Mouse (Mus musculus): ENCODE measurements around the gene Rnh1.

Rnh1 gene

DNA sequence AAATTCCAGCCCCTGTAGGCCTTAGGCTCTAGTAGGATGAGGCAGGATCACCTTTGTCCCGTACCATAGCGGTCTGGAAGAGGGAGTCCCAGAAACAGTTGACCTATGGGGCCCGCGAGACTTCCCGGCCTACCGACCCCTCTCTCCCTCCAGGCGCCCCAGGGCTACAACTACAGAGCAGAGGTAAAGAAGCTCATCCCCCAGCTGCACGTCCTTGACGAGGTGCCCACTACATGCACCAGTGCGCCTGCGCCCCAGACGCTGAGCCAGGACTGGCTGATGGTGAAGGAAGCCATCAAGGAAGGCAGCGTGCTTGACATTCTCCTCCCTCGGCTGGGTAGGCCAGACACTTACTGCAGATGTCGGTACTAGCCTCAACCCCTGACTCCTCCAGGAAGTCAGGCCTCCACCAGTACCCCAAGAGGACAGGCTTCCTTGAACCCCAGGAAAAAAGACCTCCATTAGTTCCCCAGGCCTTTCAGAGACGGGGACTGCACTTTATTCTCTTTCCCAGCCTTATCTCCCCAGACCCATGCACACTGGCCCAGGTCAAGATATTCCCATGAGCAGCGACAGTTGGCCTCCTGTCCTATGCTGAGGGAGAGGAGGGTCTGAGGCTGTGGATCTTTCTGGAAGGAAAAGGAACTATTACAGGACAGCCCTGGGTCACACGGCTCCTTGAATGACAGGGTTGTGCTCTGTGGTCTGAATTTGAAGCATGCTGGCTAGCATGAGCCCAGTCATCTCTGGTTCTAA, 33.7 kb upstream of the Rnh1 start:
- in situ Hi-C loops (cut with MboI; ENCODE audit: unreplicated experiment in 2 of 2), result no loop called here

DNA sequence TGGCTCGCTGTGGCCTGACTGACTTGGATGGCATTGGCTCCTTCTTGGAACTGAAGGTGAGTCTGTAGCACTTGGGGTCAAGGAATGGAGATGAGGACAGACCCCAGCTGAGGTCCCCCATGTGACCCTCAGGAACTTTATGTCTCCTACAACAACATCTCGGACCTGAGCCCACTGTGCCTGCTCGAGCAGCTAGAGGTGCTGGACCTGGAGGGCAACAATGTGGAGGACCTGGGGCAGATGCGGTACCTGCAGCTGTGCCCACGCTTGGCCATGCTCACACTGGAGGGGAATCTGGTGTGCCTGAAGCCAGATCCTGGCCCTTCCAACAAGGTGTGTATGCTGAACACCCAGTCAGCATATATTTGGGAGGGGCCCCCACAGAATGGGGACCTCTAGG, 32.8 kb upstream of the Rnh1 start:
- in situ Hi-C loops (cut with MboI; ENCODE audit: unreplicated experiment in 2 of 2), result no loop called here

DNA sequence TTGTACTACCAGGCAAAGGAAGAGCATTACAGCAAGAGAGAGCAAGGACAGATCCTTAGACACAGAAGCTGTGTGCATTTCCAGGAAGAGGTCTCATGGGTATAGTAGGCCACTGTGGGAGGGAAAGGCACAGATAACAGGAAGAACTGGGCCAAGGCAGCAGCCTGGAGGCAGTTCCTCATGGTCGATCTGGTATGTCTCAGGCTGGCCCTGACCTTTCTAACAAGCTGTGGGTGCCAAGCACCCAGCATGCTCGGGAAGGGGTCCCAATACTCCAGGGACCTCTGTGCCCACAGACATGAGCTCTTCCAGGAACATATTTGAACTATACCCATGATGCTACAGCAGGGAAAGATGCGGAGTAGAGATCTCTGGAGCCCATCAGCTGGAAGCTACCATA, 31.9 kb upstream of the Rnh1 start:
- in situ Hi-C loops (cut with MboI; ENCODE audit: unreplicated experiment in 2 of 2), result no loop called here

DNA sequence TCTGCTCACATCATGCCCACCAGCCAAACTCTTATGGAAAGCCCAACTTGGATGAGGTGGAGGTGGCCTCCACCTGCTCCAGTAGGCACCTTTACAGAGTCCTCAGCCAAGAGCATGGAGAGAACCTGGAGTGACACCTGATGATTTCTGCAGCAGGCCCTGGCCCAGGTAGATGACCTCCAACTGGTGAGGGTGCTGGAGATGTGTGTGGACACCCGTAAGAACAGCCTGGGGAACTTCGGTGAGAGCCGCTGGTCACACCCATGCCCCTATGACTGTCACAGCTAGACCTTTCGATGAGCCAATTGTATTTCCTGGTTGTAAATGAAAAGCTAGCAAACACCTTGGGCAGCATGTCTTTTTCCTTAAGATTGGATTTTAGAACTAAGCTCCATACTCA, 25.5 kb upstream of the Rnh1 start:
- in situ Hi-C loops (cut with MboI; ENCODE audit: unreplicated experiment in 2 of 2), result loop anchor here in 1 of 2 experiments (25.0 kb wide), 1 partner anchor 236 kb away; the partner anchor contains the start of genes Gm45717, Ifitm1, Ifitm2 and Ifitm5

DNA sequence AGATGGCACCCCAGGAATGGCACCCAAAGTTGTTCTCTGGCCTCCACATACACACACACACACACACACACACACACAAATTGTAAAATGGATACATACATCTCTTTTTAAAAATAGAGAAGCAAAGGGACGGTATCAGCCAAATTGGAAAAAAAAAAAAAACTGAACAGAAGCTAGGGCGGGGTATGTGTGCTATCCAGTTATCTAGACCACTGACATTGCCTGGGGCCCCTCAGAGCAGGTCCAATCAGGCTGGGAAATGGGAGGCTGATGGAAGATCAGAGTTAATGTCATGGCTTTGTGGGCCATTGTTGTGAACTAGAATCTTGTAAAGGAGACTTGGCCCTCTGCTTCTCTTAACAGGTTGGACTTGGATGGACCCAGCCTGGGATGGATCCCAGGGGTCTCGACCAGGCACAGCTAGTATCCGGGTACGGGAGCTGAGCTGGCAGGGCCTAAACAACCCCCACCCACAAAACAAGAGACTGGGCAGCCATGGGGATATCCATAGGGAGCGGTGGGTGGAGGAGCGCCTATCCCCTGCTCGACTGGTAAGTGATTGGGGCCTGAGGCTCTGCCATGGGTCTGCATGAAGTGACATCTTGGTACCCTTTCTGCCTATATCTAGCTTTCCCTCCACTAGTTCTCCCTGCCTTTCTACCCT, 24.1 kb upstream of the Rnh1 start:
- in situ Hi-C loops (cut with MboI; ENCODE audit: unreplicated experiment in 2 of 2), result loop anchor here in 1 of 2 experiments (25.0 kb wide), 1 partner anchor 234 kb away; the partner anchor contains the start of genes Gm45717, Ifitm1, Ifitm2 and Ifitm5

DNA sequence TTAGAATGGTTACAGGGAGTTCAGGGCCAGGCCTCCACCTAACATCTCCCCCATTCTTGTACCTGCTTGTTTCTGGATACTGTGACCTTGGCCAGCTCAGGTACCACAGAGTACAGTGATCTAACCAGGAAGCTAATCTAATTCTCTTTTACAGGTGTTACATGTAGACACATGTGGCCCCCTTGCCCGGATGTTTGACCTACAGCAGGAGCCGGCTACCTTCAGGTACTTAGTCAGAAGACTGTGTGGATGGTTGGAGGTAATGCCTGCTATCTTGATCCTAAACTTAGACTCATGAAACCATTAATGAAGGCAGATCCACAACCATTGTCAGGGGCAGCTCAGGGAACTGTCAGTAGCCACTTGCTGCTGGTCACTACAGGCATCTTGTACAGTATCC, 23.1 kb upstream of the Rnh1 start:
- in situ Hi-C loops (cut with MboI; ENCODE audit: unreplicated experiment in 2 of 2), result loop anchor here in 1 of 2 experiments (25.0 kb wide), 1 partner anchor 233 kb away; the partner anchor contains the start of genes Gm45717, Ifitm1, Ifitm2 and Ifitm5

DNA sequence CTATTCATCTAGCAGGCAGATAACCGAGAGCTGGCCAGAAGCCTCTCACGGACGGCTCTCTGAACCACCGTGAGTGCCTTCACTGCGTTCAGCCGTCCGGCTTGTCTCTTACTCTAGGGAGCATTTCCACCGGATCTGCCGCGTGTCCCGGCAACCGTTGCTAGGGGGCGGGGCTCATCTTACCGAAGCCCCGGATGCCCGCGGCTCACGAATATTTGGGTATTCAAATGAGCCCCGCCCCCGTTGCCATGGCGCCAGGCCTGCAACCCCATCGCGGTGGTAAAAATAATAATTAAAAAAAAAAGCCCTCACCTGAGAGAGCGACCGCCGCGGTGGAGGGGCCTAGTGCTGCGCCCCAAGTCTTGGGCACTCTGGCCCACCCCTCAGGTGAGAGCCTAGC, 22.2 kb upstream of the Rnh1 start:
- in situ Hi-C loops (cut with MboI; ENCODE audit: unreplicated experiment in 2 of 2), result loop anchor here in 1 of 2 experiments (25.0 kb wide), 1 partner anchor 233 kb away; the partner anchor contains the start of genes Gm45717, Ifitm1, Ifitm2 and Ifitm5

DNA sequence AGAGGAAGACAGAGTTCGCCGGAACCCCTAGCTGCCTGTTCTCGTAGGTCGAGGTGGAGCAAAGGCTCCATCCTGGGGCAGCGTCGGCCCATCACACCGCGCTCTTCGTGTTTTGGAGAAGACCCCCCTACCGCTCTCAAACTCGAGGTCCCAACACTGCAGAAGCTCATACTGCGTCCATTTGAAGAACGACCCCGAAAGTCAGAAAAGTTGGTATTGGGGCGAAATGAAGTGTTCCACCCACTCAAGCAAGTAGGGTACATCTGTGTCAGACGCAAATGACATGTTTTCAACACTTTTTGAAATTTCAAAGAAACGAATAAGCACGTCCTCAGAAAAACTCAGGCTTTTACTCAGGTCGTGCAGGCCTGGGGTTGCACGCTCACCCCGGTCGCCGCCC, 21.8 kb upstream of the Rnh1 start:
- in situ Hi-C loops (cut with MboI; ENCODE audit: unreplicated experiment in 2 of 2), result loop anchor here in 1 of 2 experiments (25.0 kb wide), 1 partner anchor 232 kb away; the partner anchor contains the start of genes Gm45717, Ifitm1, Ifitm2 and Ifitm5

DNA sequence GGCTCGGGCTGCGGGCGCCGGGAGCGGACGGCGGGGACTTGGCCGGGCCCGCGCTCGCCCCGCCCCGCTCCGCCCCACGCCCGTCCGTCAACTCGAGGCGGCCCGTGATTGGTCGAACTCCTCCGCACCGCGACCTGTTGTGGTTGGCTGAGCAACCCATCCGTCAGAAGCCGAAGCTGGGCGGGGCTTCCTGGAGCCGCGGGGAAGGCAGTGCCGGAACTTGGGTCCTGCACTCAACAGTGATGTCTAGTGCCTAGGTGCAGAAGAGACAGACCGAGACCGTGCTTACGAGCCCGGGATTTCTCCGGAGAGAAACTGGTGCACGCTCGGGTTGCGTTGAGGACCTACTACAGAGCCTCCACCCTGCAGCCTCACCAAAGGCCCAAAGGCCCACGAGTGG, 21.3 kb upstream of the Rnh1 start, which contains the start of the genes Hras and Lrrc56:
Hras (minus strand) TSS at position 58 of the 400 bp plus-strand sequence.
Lrrc56 (plus strand) TSS at position 210 of the 400 bp plus-strand sequence.
- in situ Hi-C loops (cut with MboI; ENCODE audit: unreplicated experiment in 2 of 2), result loop anchor here in 1 of 2 experiments (25.0 kb wide), 1 partner anchor 232 kb away; the partner anchor contains the start of genes Gm45717, Ifitm1, Ifitm2 and Ifitm5

DNA sequence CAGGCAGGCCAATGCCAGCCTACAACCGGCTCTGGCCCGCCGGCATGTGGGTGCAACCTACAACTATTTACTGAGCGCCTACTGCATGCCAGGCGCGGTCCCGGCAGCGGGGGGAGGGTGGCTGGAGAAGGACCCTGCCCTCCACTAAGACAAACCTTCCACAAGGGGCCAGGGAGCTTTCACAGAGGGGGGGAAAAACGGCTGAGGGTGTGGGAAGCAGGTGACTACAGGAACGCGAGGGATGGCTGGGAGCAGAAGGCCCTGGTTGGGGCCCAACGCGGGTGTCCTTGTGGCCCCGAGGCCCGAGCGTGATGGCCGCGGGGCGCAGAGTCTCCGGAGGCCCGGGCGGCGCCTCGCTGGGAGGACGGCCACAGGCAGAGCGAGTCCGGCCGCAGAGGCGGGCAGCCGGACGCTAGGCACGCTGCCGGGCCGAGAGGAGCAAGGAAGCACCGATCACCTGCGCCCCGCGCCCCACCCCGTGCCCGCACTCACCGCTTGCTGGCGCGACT, 20.7 kb upstream of the Rnh1 start:
- in situ Hi-C loops (cut with MboI; ENCODE audit: unreplicated experiment in 2 of 2), result loop anchor here in 1 of 2 experiments (25.0 kb wide), 1 partner anchor 231 kb away; the partner anchor contains the start of genes Gm45717, Ifitm1, Ifitm2 and Ifitm5

DNA sequence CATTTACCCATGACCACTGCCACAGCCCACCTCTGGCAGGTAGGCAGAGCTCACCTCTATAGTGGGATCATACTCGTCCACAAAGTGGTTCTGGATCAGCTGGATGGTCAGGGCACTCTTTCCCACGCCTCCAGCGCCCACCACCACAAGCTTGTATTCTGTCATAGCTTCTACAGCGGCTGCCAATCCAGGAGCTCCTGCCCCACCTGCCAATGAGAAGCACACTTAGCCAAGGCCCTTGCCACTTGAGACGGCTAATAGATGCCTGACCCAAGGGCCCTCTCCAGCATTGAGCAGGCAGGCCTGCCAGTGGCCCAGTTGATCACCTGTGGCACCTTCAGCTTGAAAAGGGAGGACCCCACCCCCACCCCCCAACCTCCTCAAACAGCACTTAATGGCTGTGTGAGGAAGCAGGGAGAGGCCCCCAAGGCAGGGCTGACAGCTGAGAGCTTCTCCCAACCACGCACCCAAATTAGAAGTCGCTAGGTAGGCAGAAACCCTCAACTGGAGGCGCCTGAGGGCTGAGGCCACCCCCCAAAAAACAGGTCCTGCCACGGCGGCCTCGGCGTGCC, 20.2 kb upstream of the Rnh1 start:
- in situ Hi-C loops (cut with MboI; ENCODE audit: unreplicated experiment in 2 of 2), result loop anchor here in 1 of 2 experiments (25.0 kb wide), 1 partner anchor 231 kb away; the partner anchor contains the start of genes Gm45717, Ifitm1, Ifitm2 and Ifitm5

DNA sequence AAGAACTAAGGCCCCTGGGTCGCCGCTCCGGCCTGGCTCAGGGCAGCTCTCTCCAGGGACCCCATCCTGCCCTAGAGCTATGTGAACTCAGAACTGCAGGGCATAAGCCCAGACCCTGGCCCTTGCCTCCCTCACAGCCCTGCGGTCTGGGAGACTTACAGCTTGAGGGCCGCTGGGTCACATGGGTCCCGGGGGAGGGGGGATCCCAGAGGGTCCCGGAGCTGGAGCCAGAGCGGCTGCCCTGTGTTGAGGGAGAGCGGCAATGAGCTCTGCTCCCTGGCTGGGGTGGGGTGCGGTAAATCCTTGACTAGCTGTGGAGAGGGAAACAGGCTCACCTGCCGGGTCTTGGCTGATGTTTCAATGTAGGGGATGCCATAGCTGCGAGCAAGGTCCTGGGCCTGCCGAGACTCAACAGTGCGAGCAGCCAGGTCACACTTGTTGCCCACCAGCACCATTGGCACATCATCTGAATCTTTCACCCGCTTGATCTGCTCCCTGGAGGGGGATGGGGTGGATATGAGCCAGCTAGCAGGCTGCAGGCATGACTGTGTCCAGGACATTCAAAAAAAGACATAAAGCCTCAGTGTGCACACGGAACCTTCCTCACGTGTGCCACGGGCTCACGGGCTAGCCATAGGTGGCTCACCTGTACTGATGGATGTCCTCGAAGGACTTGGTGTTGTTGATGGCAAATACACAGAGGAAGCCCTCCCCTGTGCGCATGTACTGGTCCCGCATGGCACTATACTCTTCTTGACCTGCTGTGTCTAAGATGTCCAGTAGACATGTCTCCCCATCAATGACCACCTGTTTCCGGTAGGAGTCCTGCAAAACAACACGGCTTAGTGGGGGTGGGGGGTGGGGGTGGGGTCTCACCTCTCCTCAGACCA, 19.4 kb upstream of the Rnh1 start:
- in situ Hi-C loops (cut with MboI; ENCODE audit: unreplicated experiment in 2 of 2), result loop anchor here in 1 of 2 experiments (25.0 kb wide), 1 partner anchor 230 kb away; the partner anchor contains the start of genes Gm45717, Ifitm1, Ifitm2 and Ifitm5

DNA sequence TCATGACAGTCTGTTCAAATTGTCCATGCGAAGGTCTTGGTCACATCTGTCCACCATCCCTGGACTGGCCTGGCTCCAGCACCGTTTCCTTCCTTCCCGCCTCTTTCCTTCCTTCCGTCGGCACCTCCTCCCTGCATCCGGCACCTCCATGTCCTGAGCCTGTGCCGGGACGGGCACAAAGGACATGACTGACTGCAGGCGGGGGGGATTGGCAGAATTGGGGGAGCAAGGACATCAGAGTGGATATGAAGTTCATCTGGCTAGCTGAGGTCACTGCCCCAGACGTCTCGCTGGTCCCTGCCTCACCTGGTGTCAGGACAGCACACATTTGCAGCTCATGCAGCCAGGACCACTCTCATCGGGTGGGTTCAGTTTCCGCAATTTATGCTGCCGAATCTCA, 18.4 kb upstream of the Rnh1 start:
- in situ Hi-C loops (cut with MboI; ENCODE audit: unreplicated experiment in 2 of 2), result loop anchor here in 1 of 2 experiments (25.0 kb wide), 1 partner anchor 229 kb away; the partner anchor contains the start of genes Gm45717, Ifitm1, Ifitm2 and Ifitm5

DNA sequence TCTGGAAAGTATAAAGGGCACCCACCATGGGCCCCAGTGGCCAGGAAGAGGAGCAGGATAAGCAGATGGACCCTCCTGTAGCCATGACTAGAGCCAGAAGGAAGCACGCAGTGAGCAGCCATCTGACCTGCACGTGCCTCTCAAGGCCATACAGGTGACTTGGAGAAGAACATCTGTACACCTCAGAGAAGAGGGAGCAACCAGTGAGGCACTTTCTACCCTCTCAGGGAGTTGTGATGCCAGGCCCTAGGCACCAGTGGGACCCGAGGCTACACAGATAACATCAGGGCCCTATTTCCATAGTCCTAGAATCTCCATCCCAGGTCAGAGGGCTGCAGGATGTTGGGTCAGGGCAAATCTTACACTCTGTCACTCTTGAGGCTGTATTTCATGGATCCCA, 17.6 kb upstream of the Rnh1 start:
- in situ Hi-C loops (cut with MboI; ENCODE audit: unreplicated experiment in 2 of 2), result loop anchor here in 1 of 2 experiments (25.0 kb wide), 1 partner anchor 228 kb away; the partner anchor contains the start of genes Gm45717, Ifitm1, Ifitm2 and Ifitm5

DNA sequence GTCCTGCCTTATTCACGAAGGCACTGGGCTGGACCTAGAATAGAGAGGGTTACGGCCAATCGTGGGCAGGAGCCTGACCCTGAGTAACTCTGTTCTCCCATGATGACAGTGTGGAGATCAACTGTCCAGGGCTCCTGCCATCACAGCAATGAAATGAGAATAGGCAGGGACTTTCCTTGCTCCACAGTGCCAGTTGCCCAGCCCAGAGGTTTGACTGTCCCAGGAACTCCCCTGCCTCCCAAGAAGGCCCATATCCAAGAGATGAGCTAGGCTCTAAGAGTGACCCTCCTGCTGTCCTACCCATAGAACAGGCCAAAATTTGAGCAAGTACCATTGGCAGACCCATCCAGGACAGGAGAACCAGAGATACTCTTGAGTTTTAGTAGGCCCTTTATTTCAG, 16.1 kb upstream of the Rnh1 start:
- in situ Hi-C loops (cut with MboI; ENCODE audit: unreplicated experiment in 2 of 2), result loop anchor here in 1 of 2 experiments (25.0 kb wide), 1 partner anchor 226 kb away; the partner anchor contains the start of genes Gm45717, Ifitm1, Ifitm2 and Ifitm5

DNA sequence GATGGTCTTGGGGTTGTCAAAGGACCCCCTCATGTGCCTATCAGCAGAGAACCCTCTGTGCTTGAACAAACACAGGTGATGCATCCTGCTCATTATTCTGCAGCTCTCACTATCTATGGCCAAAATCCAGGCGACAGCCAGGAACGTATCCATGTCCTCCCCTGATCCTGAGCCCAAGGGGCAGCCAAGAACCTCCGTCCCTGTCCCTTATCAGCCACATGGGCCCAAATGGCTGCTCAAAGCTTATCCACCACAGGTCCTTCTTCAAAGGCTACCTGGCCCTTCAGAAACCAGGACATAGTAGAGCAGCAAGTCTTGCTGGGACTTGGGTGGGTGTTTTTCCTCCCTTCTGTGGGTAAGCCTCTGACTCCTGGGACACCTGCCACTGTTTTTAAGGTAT, 15.5 kb upstream of the Rnh1 start:
- in situ Hi-C loops (cut with MboI; ENCODE audit: unreplicated experiment in 2 of 2), result loop anchor here in 1 of 2 experiments (25.0 kb wide), 1 partner anchor 226 kb away; the partner anchor contains the start of genes Gm45717, Ifitm1, Ifitm2 and Ifitm5

DNA sequence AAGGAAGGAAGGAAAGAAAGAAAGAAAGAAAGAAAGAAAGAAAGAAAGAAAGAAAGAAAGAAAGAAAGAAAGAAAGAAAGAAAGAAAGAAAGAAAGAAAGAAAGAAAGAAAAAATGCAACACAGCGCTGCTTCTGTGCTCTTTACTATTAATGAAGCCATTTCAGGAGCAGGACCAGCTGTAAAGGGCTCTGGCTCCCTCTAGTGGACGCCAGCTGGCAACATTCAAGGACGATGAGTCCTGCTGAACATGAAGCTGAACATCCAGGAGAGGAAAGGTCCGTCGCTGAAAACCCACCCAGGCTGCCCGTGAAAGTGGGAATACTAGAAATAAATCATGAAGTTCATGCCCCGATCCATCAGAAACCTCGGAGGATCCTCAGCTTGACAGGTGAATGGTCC, 3.5 kb upstream of the Rnh1 start:
- in situ Hi-C loops (cut with MboI; ENCODE audit: unreplicated experiment in 2 of 2), result loop anchor here (5.0 to 25.0 kb wide), 5 partner anchors 84 to 334 kb away; partner anchors contain the start of genes Gm45717 (in 2 of the 2), Ifitm2 (in 2 of the 2), Ifitm1 (in 1 of the 2) and Ifitm5 (in 1 of the 2)

DNA sequence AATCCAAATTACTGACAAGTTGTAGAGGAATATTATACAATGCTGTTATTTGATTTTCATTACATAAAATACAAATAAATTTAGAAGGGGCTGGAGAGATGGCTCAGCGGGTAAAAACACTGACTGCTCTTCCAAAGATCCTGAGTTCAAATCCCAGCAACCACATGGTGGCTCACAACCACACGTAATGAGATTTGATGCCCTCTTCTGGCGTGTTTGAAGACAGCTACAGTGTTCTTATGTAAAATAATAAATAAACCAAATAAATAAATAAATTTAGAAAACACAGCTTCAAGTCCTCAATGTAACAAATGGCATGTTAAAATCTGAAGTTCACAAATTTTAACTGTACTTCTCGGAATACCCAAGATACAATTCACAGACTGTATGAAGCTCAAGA, 2.4 kb upstream of the Rnh1 start:
- in situ Hi-C loops (cut with MboI; ENCODE audit: unreplicated experiment in 2 of 2), result loop anchor here (5.0 to 25.0 kb wide), 5 partner anchors 83 to 333 kb away; partner anchors contain the start of genes Gm45717 (in 2 of the 2), Ifitm2 (in 2 of the 2), Ifitm1 (in 1 of the 2) and Ifitm5 (in 1 of the 2)
